Mouse (Mus musculus) brain, embryonic 14.5 days (tissue): ENCODE measurements around the gene Phlda3.

ENCODE experiments used
- CTCF ChIP-seq: fragments of 200-500 bp; IDR thresholded peaks from 2 replicates; pipeline ENCODE4 v1.5.1; 2012; ENCODE audit warnings: inconsistent platforms, mild to moderate bottlenecking, moderate library complexity, borderline replicate concordance; ENCODE audit not compliant: insufficient read depth, insufficient read length; ENCODE audit errors: extremely low read depth
- POLR2A ChIP-seq: fragments of 200-500 bp; IDR thresholded peaks from 2 replicates; pipeline ENCODE4 v1.6.1; 2012; ENCODE audit warnings: mild to moderate bottlenecking, inconsistent platforms, borderline replicate concordance; ENCODE audit not compliant: poor library complexity, insufficient read depth, insufficient read length, severe bottlenecking; ENCODE audit errors: extremely low read depth

- no peak for TF ChIP-seq CTCF
- TF ChIP-seq POLR2A: no peak
Observed at GRCm38 (mm10) chr1:135730296-135730695, 35.6 kb upstream of the Phlda3 start.
